Mouse (Mus musculus) adrenal gland, postnatal 0 days (tissue): ENCODE measurements around the gene Upb1. TPM values are rescaled to one million over a fixed set of nuclear protein-coding genes. Genes with fewer than 3 reads are reported as not detected.

Experiments
- polyA plus RNA-seq: library from polyadenylated mRNA; unstranded; fragments of >200 nt; fragmentation: Nextera tagmentation; extraction: Ambion mirVana; gene quantifications from 2 replicates; pipeline ENCODE4 v1.2.1, GENCODE M21; 2015

Gene Upb1
- 3.0 and 3.9 TPM in 2 replicates for polyA plus RNA-seq

DNA sequence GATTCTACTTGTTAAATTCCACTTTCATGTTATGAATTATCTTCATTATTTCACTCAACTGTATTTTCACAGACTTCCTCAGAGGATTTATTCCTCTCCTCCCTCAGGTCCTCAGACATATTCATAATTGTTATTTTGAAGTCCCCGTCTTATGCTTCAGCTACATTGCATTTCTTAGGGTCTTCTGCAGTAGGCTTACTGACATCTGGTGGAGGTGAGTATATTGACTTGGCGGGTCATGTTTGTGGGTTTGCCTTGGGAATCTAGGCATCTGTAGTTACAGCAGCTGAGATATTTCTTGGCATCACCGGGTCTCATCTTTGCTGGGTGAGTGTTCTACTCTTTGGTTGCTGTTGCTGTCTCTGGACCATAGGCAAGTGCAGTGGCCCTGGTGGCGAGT lies at the start of gene Upb1:
Gene Upb1, plus strand, starts transcription at position 158 of the 400 bp plus-strand sequence.

Other genes with a start within 250 kb of the Upb1 start
- gene Specc1l, start 189.0 kb upstream of the Upb1 start, polyA plus RNA-seq: 15.0 and 19.4 TPM in 2 replicates
- 4.0 and 4.2 TPM in 2 replicates for gene Adora2a, start 84.2 kb upstream of the Upb1 start, polyA plus RNA-seq
- 77.0 and 80.5 TPM in 2 replicates for gene Snrpd3, start 116.4 kb downstream of the Upb1 start, polyA plus RNA-seq
- 15.0 and 18.4 TPM in 2 replicates for gene Gucd1, start 116.9 kb downstream of the Upb1 start, polyA plus RNA-seq
- 1.5 and 5.4 TPM in 2 replicates for gene Lrrc75b, start 159.2 kb downstream of the Upb1 start, polyA plus RNA-seq
- 1.1 and 3.2 TPM in 2 replicates for gene Ggt1, start 160.5 kb downstream of the Upb1 start, polyA plus RNA-seq
- 5.2 and 8.1 TPM in 2 replicates for gene Ggt5, start 188.2 kb downstream of the Upb1 start, polyA plus RNA-seq
- 7.7 and 10.6 TPM in 2 replicates for gene Susd2, start 242.9 kb downstream of the Upb1 start, polyA plus RNA-seq